Mouse (Mus musculus) forebrain, postnatal 0 days (tissue): Measurements from ENCODE around the gene Pcdh8. TPM values are rescaled to one million over a fixed set of nuclear protein-coding genes. Genes with fewer than 3 reads are reported as not detected.

Experiments
- ATAC-seq: fragments of 200-750 bp; cut with Nextera tagmentation; 2 replicates; pipeline ENCODE4 v1.8.0; 2017; ENCODE audit warnings: mild to moderate bottlenecking, moderate library complexity
- DNase-seq: peaks from one replicate; pipeline ENCODE4 v3.0.0-alpha.2; 2015
- H3K27ac ChIP-seq: fragments of 300-500 bp; sonication (generic); 2 replicates; pipeline ENCODE4 v1.5.1; 2014; ENCODE audit warnings: low read depth, mild to moderate bottlenecking, antibody characterized with exemption, low read length, moderate library complexity, mixed read lengths
- H3K27me3 ChIP-seq: fragments of 300-500 bp; sonication (generic); 2 replicates; pipeline ENCODE4 v1.6.1; 2014; ENCODE audit warnings: mild to moderate bottlenecking, low read length, mixed read lengths; ENCODE audit not compliant: insufficient read depth
- H3K36me3 ChIP-seq: fragments of 300-500 bp; sonication (generic); 2 replicates; pipeline ENCODE4 v1.6.1; 2014; ENCODE audit warnings: mild to moderate bottlenecking, moderate library complexity; ENCODE audit not compliant: insufficient read depth
- H3K4me1 ChIP-seq: fragments of 300-500 bp; sonication (generic); 2 replicates; pipeline ENCODE4 v1.6.1; 2014; ENCODE audit warnings: antibody characterized with exemption; ENCODE audit not compliant: insufficient read depth
- H3K4me2 ChIP-seq: fragments of 300-500 bp; sonication (generic); 2 replicates; pipeline ENCODE4 v1.6.1; 2014; ENCODE audit warnings: low read depth, mild to moderate bottlenecking, moderate library complexity
- H3K4me3 ChIP-seq: fragments of 300-500 bp; sonication (generic); 2 replicates; pipeline ENCODE4 v1.5.1; 2014; ENCODE audit warnings: low read depth, low read length, mixed read lengths
- H3K9ac ChIP-seq: fragments of 300-500 bp; sonication (generic); 2 replicates; pipeline ENCODE4 v1.6.1; 2014; ENCODE audit warnings: mild to moderate bottlenecking
- H3K9me3 ChIP-seq: fragments of 300-500 bp; sonication (generic); 2 replicates; pipeline ENCODE4 v1.6.1; 2016; ENCODE audit warnings: low read length
- CTCF ChIP-seq: sonication (generic); IDR thresholded peaks from 2 replicates; pipeline ENCODE4 v1.5.1; 2016; ENCODE audit warnings: antibody characterized with exemption, control low read depth, low read depth
- WGBS: fragments of 180-500 bp; shearing (Covaris S2); extraction: QIAGEN DNeasy Blood & Tissue Kit; methylation state at CpG from one replicate; pipeline ENCODE4 v1.1.7; 2014; 5-methylcytosine and 5-hydroxymethylcytosine counted together
- microRNA counts: library from miRNA; unstranded; fragments of <30 nt; microRNA quantifications from one replicate; lab custom pipeline; 2015
- microRNA-seq, 2 experiments: library from miRNA; unstranded; fragments of <30 nt; microRNA quantifications; one replicate each; pipeline ENCODE4; 2016
- polyA plus RNA-seq: library from polyadenylated mRNA; unstranded; fragments of >200 nt; fragmentation: Nextera tagmentation; extraction: Ambion mirVana; gene quantifications from 2 replicates; pipeline ENCODE4 v1.2.1, GENCODE M21; 2015
- total RNA-seq: library from RNA; depleted of rRNA; stranded (reverse); fragments of >200 nt; gene quantifications from 2 replicates; pipeline ENCODE4 v1.2.3, GENCODE M21; 2014; rRNA removed

Gene Pcdh8
- total and polyA plus RNA-seq, 2 experiments from 2014 or later: 51.5 to 130 TPM

DNA sequence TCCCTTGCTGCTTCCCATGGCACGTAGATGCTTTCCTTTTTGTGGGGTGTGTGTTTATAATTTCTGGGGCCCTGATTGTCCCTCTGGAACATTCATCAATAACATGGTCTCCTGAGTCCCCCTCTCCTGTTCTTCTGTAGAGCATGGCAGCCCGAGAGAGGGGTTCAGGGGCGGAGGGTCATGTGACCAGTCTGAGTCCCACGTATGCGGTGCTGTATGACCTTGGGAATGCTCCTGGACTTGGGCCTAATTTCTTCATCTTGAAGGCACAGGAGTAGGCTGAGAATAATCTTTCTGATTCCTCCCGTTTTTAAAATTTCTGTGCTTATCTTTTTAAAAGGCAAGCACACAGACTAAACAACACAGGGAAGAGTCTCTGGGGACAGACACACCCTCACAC, 37.6 kb downstream of the Pcdh8 start:
- 81% methylated on average over 6 of the region's 6 CpGs for WGBS
- no peak for ATAC-seq

DNA sequence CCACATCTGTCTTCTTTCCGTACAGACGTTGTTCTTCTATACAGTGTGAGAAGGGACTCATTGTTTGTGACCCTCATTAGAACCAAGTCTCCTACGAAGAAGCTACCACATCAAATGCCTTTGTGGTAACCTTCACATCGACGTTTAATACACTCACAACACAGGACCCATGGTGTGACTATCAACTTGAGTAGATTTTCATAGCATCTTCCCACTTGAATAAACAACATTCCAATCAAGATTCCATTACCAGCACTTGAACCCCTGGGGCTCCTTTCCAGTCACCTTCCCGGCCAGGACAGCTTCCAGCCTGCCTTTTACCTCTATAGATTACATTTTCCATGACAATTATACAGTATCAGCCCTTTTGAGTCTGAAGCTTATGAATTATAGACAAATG, 42.3 kb downstream of the Pcdh8 start:
- 76% methylated on average over 6 of the region's 6 CpGs for WGBS

More for the DNA sequence above, 37.6 kb downstream of the Pcdh8 start:
- no peaks in the 10 kb centered on the region for H3K4me1 ChIP-seq
- no peak for TF ChIP-seq CTCF
- no peak for DNase-seq
- H3K36me3 ChIP-seq: no peaks in the 10 kb centered on the region
- H3K9ac ChIP-seq: no peak overlapping the region
- H3K9me3 ChIP-seq: no peaks in the 10 kb centered on the region
- H3K27ac ChIP-seq: no peak overlapping the region
- H3K4me2 ChIP-seq: no peak overlapping the region
- H3K27me3 ChIP-seq: no peaks in the 10 kb centered on the region
- H3K4me3 ChIP-seq: no peak overlapping the region

DNA sequence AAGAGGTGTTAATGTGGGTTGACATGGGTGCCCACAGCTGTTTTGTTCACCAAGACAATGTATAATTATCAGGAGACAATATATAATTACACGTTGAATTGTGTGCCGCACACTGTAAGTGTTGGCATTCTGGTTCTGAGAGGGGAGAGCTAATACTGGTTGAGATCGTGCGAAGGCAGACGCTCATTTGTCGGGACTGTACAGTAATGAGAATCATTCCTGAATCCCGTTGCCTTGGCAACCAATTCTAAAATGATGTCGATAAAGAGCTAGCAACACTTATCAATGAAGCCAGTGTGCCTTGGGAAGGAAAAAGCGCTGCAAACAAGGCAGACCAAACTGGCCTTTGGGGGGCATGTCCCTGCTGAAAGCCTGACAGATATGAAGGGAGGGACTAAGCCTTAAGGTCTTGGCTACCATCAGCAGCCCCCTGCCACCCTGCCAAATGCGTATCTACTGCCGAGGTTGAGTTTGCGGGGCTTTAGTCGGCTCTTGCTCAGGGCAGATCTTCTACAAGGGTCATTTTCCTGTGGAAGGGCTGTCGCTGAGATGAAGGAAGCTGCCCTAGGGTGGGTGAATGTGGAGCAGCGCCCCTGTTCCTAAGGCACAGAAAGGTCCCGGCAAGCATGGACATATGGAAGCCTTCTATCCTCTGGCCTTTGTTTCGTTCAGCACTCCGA, 47.0 kb downstream of the Pcdh8 start:
- ATAC-seq (peak; percentile 97), DNase-seq (peak; percentile 91)
- H3K4me2 ChIP-seq: peak overlapping the region; percentile 37
- 28% methylated on average over 18 of the region's 18 CpGs for WGBS
- no peak for TF ChIP-seq CTCF
- H3K9me3 ChIP-seq: no peaks in the 10 kb centered on the region
- H3K4me1 ChIP-seq: peaks cover 28% of the 10 kb centered on the region
- H3K27ac ChIP-seq: peak overlapping the region; percentile 78
- H3K9ac ChIP-seq: peak overlapping the region; percentile 34
- H3K4me3 ChIP-seq: no peak overlapping the region
- H3K36me3 ChIP-seq: no peaks in the 10 kb centered on the region
- H3K27me3 ChIP-seq: no peaks in the 10 kb centered on the region

More for the DNA sequence above, 42.3 kb downstream of the Pcdh8 start:
- Histone ChIP-seq H3K9ac (no peak overlapping the region), H3K4me3 (no peak overlapping the region), H3K9me3 (no peaks in the 10 kb centered on the region), H3K4me1 (peaks cover 12% of the 10 kb centered on the region), H3K27me3 (no peaks in the 10 kb centered on the region), H3K4me2 (no peak overlapping the region), H3K27ac (no peak overlapping the region), H3K36me3 (no peaks in the 10 kb centered on the region)
- DNase-seq (no peak), ATAC-seq (no peak)
- TF ChIP-seq CTCF: no peak

DNA sequence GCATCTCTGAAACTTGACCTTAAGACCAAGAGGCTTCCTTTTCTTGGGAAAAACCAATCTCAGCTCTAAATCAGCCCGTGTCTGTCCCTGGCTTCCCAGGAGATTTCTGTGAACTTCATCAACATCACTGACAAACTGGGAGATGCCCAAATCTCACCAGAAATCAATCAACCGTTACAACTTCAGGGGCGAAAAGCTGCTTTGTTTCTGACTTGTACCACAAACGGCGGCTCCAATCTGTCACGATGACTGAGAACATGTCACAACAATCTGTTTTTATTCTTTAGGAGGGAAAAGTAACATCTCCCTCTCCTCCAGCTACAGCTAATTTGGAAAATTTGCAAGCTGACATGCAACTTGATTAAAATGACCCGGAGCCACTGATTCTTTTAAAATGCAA, 48.9 kb downstream of the Pcdh8 start:
- Histone ChIP-seq H3K9me3 (no peaks in the 10 kb centered on the region), H3K4me2 (no peak overlapping the region), H3K4me1 (peaks cover 28% of the 10 kb centered on the region), H3K9ac (no peak overlapping the region), H3K36me3 (no peaks in the 10 kb centered on the region), H3K27me3 (no peaks in the 10 kb centered on the region), H3K27ac (peak overlapping the region; percentile 58), H3K4me3 (no peak overlapping the region)
- DNase-seq: peak; percentile 73
- 28% methylated on average over 7 of the region's 7 CpGs for WGBS
- ATAC-seq: no peak
- no peak for TF ChIP-seq CTCF

MicroRNAs encoded within 50 kb of the gene (microRNA counts, 519-probe panel; counts per million panel counts)
- not detected for microRNA mmu-miR-759 (lab: Ali Mortazavi, UCI)

Small RNA genes within 50 kb of the gene (microRNA-seq; reads per million reads assigned to microRNA genes)
- gene Mir759: 0 reads per million in 2 experiments

Other genes with a start within 250 kb of the Pcdh8 start
- 41.5 and 50.9 TPM in 2 replicates for gene Sugt1, start 183.6 kb downstream of the Pcdh8 start, total RNA-seq
- gene Sugt1, start 183.6 kb downstream of the Pcdh8 start, polyA plus RNA-seq: 93.7 and 107 TPM in 2 replicates
- 0.62 and 6.8 TPM in 2 replicates for gene Cnmd, start 109.1 kb downstream of the Pcdh8 start, total RNA-seq
- gene Cnmd, start 109.1 kb downstream of the Pcdh8 start, polyA plus RNA-seq: 3.4 and 5.5 TPM in 2 replicates
- gene Olfm4, start 212.8 kb upstream of the Pcdh8 start, total RNA-seq: 1.7 and 2.5 TPM in 2 replicates
- gene Olfm4, start 212.8 kb upstream of the Pcdh8 start, polyA plus RNA-seq: 1.7 and 2.3 TPM in 2 replicates